Mouse (Mus musculus) olfactory bulb, adult 2 months (tissue): ENCODE results near the gene Fam163a.

ENCODE experiments used
- CTCF ChIP-seq: fragments of 200-500 bp; IDR thresholded peaks from 2 replicates; pipeline ENCODE4 v1.5.1; 2012; ENCODE audit warnings: low read depth, mild to moderate bottlenecking, low read length, moderate library complexity; ENCODE audit not compliant: insufficient read depth
- POLR2A ChIP-seq: fragments of 200-500 bp; IDR thresholded peaks from 2 replicates; pipeline ENCODE4 v1.6.1; 2012; ENCODE audit warnings: mild to moderate bottlenecking, low read depth, low read length, moderate library complexity; ENCODE audit not compliant: insufficient read depth

GRCm38 (mm10) chr1:156037144-156037583 is 167.7 kb downstream of the Fam163a start:
- TF ChIP-seq CTCF (no peak), POLR2A (no peak)
